Mouse (Mus musculus) layer of hippocampus, adult 11-12 months (tissue): ENCODE data around the gene Olfr1350.
"Not testable (repeated sequence)": the region's sequence is repeated elsewhere in the genome, so short reads cannot be mapped to it uniquely, and the experiment has no call there.

ENCODE experiments used
- DNase-seq: peaks from one replicate; pipeline ENCODE4 v3.0.0; 2022; ENCODE audit warnings: low spot score

The Olfr1350 gene

DNA sequence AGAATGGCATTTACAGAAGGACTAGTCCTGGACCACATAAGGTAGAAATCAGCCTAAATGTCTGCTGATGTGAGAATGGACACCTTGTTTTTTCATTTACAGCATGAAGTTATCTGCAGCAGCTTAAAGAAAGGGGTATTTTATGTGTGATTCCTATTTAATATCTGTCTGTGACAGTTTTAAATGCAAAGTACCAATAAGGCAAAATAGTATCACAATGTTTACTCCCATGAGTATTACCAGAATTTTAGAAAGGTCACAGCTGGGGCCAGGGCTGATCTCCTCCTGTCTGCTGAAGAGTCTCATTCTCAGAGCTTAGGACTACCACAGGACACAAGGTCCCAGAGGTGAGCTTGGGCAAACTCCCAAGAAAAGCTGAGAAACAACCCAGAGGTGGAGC is at the start of gene Olfr1350:
TSS of gene Olfr1350 (plus strand) at position 301 of the 400 bp plus-strand sequence.
- no peak for DNase-seq

DNA sequence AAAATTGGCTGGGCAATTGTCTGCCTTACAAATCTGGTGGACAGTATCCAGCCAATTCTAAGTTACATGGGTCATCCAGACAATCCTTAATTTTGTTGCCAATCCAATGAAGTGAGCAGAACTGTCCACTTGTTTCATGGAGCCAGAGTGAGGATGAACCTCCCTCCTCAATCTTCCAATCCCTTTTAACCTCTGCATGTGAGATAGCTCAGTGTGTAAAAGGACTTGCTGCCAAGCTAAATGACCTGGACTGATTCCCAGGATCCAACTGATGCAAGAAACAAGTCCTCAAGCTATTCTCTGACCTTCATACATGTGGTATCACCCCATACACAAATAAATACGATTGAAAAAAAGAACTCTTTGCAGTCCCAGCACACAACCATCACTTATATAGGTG is 43.0 kb upstream of the Olfr1350 start:
- no peak for DNase-seq

DNA sequence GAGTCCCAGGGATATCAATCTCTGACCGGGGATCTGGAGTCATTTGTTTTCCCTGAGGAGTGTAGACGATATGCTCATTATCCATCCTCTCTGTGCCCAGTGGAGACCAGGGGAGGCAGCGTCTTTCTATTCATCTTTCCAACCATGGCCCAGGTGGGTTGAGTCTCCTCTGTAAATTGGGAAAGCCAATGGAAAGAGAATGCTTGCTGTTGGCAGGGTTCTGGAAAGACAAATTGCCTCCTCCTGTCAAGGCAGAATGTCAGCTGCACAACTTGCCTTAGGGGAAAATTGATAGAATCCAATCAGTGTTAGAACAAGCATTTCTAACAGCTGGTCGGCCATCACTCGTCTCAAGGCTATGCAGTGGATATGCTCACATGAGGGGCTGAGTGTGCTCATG is 41.8 kb upstream of the Olfr1350 start, which contains the start of gene Olfr1349:
TSS of gene Olfr1349 (minus strand) at position 101 of the 400 bp plus-strand sequence.
- no peak for DNase-seq

DNA sequence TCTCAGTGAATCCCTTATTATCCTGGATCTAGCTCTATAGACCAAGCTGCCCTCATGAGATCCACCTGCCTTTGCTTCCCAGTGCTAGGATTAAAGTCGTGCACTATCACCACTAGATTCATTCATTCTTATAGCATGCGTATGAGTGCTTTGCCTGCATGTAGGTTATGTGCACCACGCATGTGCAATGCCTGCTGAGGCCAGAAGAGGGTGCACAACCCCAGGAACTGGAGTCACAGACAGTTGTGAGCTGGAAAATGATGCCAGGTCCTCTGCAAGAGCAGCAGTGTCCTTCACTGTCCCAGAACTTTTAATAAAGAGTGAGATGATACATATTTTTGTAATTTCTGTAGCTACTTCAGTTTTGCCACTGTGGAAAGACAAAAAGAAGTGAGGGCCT is 39.6 kb upstream of the Olfr1350 start:
- DNase-seq, result no peak

DNA sequence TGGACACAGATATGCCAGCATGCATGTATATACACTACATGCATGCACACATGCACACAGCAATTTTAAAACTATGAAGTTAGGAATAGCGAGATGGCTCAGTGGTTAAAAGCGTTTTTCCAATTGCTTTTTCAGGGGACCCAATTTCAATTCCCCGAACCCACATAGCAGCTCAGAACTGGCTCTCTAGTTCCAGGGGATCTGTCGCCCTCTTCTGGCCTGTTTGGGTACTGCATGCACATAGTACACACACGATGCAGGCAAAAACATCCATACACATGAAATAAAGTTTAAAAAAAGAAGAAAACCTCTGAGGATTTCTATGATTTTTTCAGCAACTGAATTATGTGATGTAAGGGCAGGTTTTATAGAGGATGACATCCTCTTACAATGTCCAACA is 38.5 kb upstream of the Olfr1350 start:
- peak; percentile 3 for DNase-seq

DNA sequence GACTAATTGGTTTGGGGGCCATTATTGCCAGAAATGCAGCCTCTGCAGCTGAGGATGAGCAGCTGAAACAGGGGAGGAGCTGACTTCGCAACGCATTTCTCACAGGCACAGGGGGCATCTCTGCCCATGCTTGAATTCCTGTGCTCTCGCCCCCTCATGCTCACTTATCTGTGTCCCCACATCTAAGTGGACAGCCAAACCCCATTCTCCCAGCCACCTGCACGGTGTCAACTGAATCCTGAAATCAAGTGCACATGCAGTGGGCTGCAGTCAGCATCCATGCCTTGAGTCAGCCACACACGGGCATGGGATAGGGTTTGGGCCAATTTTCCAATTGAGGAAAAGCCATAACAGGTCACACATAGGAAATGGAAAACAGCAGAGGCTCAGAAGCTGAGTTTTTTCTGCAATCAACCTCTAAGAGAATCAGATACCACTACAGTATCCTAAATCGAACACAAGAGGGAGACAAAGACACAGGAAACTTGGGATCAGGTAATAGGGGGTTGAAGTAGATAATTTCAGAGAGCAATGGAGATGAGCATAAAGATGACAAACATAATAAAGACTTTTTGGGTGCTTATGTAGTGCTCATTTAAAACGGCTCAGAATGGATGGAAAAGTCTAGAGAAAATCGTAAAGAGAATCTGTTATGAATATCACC is 21.6 kb downstream of the Olfr1350 start:
- DNase-seq, result no peak

DNA sequence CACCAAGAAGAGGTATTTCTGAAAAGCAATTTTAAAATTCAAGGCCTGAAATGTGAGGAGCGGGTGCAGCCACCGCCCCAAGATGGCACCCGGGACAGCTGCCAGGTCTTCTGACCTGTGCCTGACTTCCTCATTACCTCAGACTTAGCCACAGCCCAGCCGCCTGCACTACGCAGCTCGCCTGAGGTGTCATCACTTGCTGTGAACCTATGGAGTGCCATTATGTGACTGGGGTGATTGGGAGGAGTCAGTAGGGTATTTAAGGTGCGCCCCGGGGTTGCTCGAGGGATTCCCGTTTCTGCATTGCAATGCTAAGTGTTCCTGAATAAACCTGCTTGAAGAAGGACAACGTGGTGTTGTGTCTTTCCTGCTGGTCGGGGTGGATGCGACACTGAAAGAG is 24.1 kb downstream of the Olfr1350 start:
- DNase-seq, result not testable (repeated sequence)

DNA sequence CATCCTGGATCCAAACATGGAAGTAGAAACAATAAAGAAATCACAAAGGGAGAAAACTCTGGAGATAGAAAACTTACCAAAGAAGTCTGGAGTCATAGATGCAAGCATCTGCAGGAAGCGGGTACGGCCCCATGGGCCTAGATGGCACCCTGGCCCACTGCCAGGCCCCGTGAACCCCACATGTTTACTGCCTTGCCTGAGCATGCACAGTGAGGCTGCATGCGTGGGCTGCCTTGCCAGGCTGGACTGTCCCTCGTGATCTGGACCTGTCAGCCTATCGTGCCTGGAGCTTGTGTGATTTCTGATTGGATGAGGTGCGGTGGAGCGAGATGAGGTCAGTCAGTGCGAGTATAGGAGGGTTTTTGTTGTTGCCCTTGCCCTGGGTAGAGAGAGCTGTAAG is 38.7 kb downstream of the Olfr1350 start:
- DNase-seq, result no peak
